Mouse (Mus musculus): Measurements from ENCODE around the gene Sebox. TPM values are rescaled to one million over a fixed set of nuclear protein-coding genes. Genes with fewer than 3 reads are reported as not detected.
A peak's percentile ranks its signal among the peaks of the same experiment; 100 is the strongest.

The Sebox gene
- total and polyA plus RNA-seq, 3 experiments = not detected

DNA sequence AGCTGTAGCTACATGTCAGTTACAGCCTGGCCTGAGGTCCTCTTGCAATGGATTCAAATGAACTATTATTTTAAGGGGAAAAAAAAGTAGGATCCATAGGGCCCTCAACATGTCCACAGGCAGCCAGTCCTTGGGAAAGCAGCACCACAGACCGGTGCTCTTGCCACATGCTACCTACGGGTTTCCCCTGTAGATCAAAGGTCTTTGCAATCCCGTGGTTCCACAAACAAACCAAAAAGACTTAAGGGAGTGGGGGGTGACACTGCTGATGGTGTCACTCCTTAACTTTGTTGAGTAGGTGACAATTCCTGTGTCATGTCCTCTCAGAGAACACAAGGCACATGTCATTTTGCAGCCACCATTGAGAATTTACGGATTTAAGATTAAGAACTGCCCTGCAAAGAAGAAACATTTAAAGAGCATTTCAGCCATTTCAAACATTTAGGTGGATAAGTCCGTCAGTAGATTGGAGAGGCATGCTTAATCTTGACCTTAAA, 46.3 kb downstream of the Sebox start:
- TF ChIP-seq POLR2AphosphoS5 (IDR thresholded peaks at IDR 0.05; ENCODE audit: insufficient replicate concordance, low read depth, low read length) = no peak
- TF ChIP-seq TAL1 (conservative IDR thresholded peaks at IDR 0.05; ENCODE audit: low read depth, low read length) = no peak
- TF ChIP-seq CTCF (IDR thresholded peaks at IDR 0.05; ENCODE audit: low read depth, low read length) = no peak
- TF ChIP-seq GATA2 (IDR thresholded peaks at IDR 0.05; ENCODE audit: borderline replicate concordance, low read depth, low read length) = no peak
- no peak for TF ChIP-seq GATA1 (IDR thresholded peaks at IDR 0.05; ENCODE audit: borderline replicate concordance, low read length)
- Histone ChIP-seq H3K4me3 (ENCODE audit: low read depth, low read length) (peak overlapping the region; percentile 81), H3K36me3 (replicated peaks) (peaks cover 35% of the 10 kb centered on the region), H3K27me3 (ENCODE audit: insufficient read depth, low read length) (no peaks in the 10 kb centered on the region), H3K9me3 (replicated peaks) (peaks cover 16% of the 10 kb centered on the region), H3K4me1 (ENCODE audit: insufficient read depth, low read depth, low read length) (peaks cover 50% of the 10 kb centered on the region)
- DNase-seq (ENCODE audit: low spot score) = no peak
- no peak for ATAC-seq (ENCODE audit: extremely low read depth, insufficient number of reproducible peaks, low FRiP score, poor library complexity, severe bottlenecking)

DNA sequence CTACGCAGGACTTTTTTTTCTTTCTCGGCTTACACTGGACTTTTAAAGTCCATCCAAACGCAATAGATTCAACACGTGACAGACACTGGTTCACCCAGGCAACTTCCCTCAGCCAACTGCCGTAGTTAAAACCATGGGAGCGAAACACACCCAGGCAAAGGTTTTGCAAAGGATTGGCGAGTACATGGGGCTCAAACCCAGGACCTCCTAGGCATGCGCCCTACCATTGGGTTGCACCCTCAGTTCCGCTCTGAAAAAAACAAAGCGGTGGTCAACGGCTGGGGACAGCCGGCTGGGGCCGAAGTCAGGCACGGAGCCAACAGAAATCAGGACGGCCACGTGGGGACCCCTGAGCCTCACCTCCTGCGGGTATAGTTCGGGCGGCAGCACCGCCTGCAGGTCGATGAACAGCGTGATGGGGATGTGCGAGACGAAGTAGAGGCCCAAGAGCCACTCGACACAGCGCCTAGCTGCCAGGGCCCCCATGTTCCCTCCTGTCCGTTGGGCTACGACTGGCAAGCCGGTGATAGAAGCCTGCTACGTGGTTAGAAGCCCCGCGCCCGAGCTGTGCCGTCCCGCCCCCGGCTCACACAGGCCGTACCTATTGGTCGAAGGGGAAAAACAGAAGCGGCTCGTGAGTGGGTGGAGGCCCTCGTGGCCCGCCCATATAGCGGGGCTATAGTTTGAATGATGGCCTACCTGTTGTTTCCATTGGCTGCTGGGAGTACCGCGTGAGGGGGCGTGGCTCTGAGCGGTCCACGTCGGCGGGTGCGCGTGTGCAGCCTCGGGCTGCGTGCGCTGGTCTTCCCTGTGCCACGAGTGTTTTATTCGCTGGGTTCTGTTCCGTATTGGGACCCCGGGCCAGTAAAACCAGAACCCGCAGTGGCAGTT, 47.2 kb downstream of the Sebox start, which contains the start of gene Tmem97:
Tmem97 (minus strand) TSS at position 610 of the 891 bp plus-strand sequence.
- Histone ChIP-seq H3K9me3 (replicated peaks) (peaks cover 16% of the 10 kb centered on the region), H3K27me3 (ENCODE audit: insufficient read depth, low read length) (no peaks in the 10 kb centered on the region), H3K4me3 (ENCODE audit: low read depth, low read length) (peak within 1 kb of the TSS; percentile 81), H3K36me3 (replicated peaks) (peaks cover 26% of the 10 kb centered on the region), H3K4me1 (ENCODE audit: insufficient read depth, low read depth, low read length) (peaks cover 42% of the 10 kb centered on the region)
- TF ChIP-seq CTCF (IDR thresholded peaks at IDR 0.05; ENCODE audit: low read depth, low read length) (no peak), POLR2AphosphoS5 (IDR thresholded peaks at IDR 0.05; ENCODE audit: insufficient replicate concordance, low read depth, low read length) (no peak), GATA2 (IDR thresholded peaks at IDR 0.05; ENCODE audit: borderline replicate concordance, low read depth, low read length) (no peak), TAL1 (conservative IDR thresholded peaks at IDR 0.05; ENCODE audit: low read depth, low read length) (no peak), GATA1 (IDR thresholded peaks at IDR 0.05; ENCODE audit: borderline replicate concordance, low read length) (no peak)
- ATAC-seq (ENCODE audit: extremely low read depth, insufficient number of reproducible peaks, low FRiP score, poor library complexity, severe bottlenecking) = peak; percentile 99
- DNase-seq (ENCODE audit: low spot score) = peak; percentile 96

DNA sequence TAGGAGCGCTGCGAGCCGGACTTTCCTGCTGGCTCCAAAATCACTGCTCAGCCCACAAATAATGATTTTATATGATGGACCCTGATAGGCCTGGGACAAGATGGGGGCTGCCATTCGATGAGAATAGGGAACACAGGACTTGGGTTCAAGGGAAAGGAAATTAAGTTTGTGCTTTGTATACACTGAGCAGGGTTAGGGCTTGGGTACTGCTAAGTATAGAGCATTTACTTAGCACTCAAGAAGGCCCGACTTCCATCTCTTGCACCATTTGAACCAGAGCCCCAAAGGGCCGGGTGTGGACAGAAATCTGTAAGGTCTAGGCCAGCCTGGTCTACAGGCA, 47.8 kb downstream of the Sebox start:
- TF ChIP-seq POLR2AphosphoS5 (IDR thresholded peaks at IDR 0.05; ENCODE audit: insufficient replicate concordance, low read depth, low read length) (no peak), GATA2 (IDR thresholded peaks at IDR 0.05; ENCODE audit: borderline replicate concordance, low read depth, low read length) (no peak), CTCF (IDR thresholded peaks at IDR 0.05; ENCODE audit: low read depth, low read length) (no peak), TAL1 (conservative IDR thresholded peaks at IDR 0.05; ENCODE audit: low read depth, low read length) (no peak), GATA1 (IDR thresholded peaks at IDR 0.05; ENCODE audit: borderline replicate concordance, low read length) (no peak)
- Histone ChIP-seq H3K9me3 (replicated peaks) (peaks cover 16% of the 10 kb centered on the region), H3K36me3 (replicated peaks) (peaks cover 21% of the 10 kb centered on the region), H3K4me1 (ENCODE audit: insufficient read depth, low read depth, low read length) (peaks cover 43% of the 10 kb centered on the region), H3K4me3 (ENCODE audit: low read depth, low read length) (peak overlapping the region; percentile 81), H3K27me3 (ENCODE audit: insufficient read depth, low read length) (no peaks in the 10 kb centered on the region)
- DNase-seq (ENCODE audit: low spot score) = no peak
- no peak for ATAC-seq (ENCODE audit: extremely low read depth, insufficient number of reproducible peaks, low FRiP score, poor library complexity, severe bottlenecking)

Other genes with a start within 250 kb of the Sebox start
- gene 2610507B11Rik, start 241.7 kb upstream of the Sebox start, total RNA-seq (2014; fragmentation: Nextera tagmentation) = 95.8 and 113 TPM in 2 replicates
- gene 2610507B11Rik, start 241.7 kb upstream of the Sebox start, total RNA-seq (2017) = 53.9 and 55.8 TPM in 2 replicates
- 63.8 and 70.6 TPM in 2 replicates for gene 2610507B11Rik, start 241.7 kb upstream of the Sebox start, polyA plus RNA-seq (2012)
- 2.5 and 3.7 TPM in 2 replicates for gene BC030499, start 212.6 kb upstream of the Sebox start, total RNA-seq (2014; fragmentation: Nextera tagmentation)
- gene BC030499, start 212.6 kb upstream of the Sebox start, total RNA-seq (2017) = 0.99 and 1.2 TPM in 2 replicates
- 0.04 TPM in 1 of 2 replicates, not detected in the other for gene BC030499, start 212.6 kb upstream of the Sebox start, polyA plus RNA-seq (2012)
- 70.7 and 71.3 TPM in 2 replicates for gene Spag5, start 201.9 kb upstream of the Sebox start, total RNA-seq (2014; fragmentation: Nextera tagmentation)
- 60.8 and 66.5 TPM in 2 replicates for gene Spag5, start 201.9 kb upstream of the Sebox start, total RNA-seq (2017)
- gene Spag5, start 201.9 kb upstream of the Sebox start, polyA plus RNA-seq (2012) = 55.3 and 77.5 TPM in 2 replicates
- gene Aldoc, start 180.5 kb upstream of the Sebox start, total RNA-seq (2014; fragmentation: Nextera tagmentation) = 0.83 and 4.3 TPM in 2 replicates
- gene Aldoc, start 180.5 kb upstream of the Sebox start, total RNA-seq (2017) = 10.2 and 12.9 TPM in 2 replicates
- 7.2 and 10.6 TPM in 2 replicates for gene Aldoc, start 180.5 kb upstream of the Sebox start, polyA plus RNA-seq (2012)
- gene Pigs, start 175.0 kb upstream of the Sebox start, total RNA-seq (2014; fragmentation: Nextera tagmentation) = 30.5 and 36.8 TPM in 2 replicates
- 13.9 and 14.1 TPM in 2 replicates for gene Pigs, start 175.0 kb upstream of the Sebox start, total RNA-seq (2017)
- gene Pigs, start 175.0 kb upstream of the Sebox start, polyA plus RNA-seq (2012) = 60.4 and 74.5 TPM in 2 replicates
- gene Unc119, start 160.0 kb upstream of the Sebox start, total RNA-seq (2014; fragmentation: Nextera tagmentation) = 4.3 and 6.7 TPM in 2 replicates
- 10.3 and 11.8 TPM in 2 replicates for gene Unc119, start 160.0 kb upstream of the Sebox start, total RNA-seq (2017)
- 8.2 and 8.8 TPM in 2 replicates for gene Unc119, start 160.0 kb upstream of the Sebox start, polyA plus RNA-seq (2012)
- gene Foxn1, start 116.9 kb upstream of the Sebox start, total RNA-seq (2014; fragmentation: Nextera tagmentation) = not detected in 2 replicates
- 0.05 TPM in 1 of 2 replicates, not detected in the other for gene Foxn1, start 116.9 kb upstream of the Sebox start, total RNA-seq (2017)
- gene Foxn1, start 116.9 kb upstream of the Sebox start, polyA plus RNA-seq (2012) = not detected in 2 replicates
- gene Slc13a2, start 81.2 kb upstream of the Sebox start, total RNA-seq (2014; fragmentation: Nextera tagmentation) = not detected in 2 replicates
- gene Slc13a2, start 81.2 kb upstream of the Sebox start, total RNA-seq (2017) = not detected in 2 replicates
- gene Slc13a2, start 81.2 kb upstream of the Sebox start, polyA plus RNA-seq (2012) = not detected in 2 replicates
- not detected in 2 replicates for gene Slc46a1, start 37.8 kb upstream of the Sebox start, total RNA-seq (2014; fragmentation: Nextera tagmentation)
- 0.11 and 0.12 TPM in 2 replicates for gene Slc46a1, start 37.8 kb upstream of the Sebox start, total RNA-seq (2017)
- gene Slc46a1, start 37.8 kb upstream of the Sebox start, polyA plus RNA-seq (2012) = not detected in 2 replicates
- gene Sarm1, start 5.7 kb upstream of the Sebox start, total RNA-seq (2014; fragmentation: Nextera tagmentation) = not detected in 2 replicates
- 0.06 and 0.22 TPM in 2 replicates for gene Sarm1, start 5.7 kb upstream of the Sebox start, total RNA-seq (2017)
- not detected in 2 replicates for gene Sarm1, start 5.7 kb upstream of the Sebox start, polyA plus RNA-seq (2012)
- not detected in 2 replicates for gene Vtn, start 4.4 kb upstream of the Sebox start, total RNA-seq (2014; fragmentation: Nextera tagmentation)
- gene Vtn, start 4.4 kb upstream of the Sebox start, total RNA-seq (2017) = not detected in 2 replicates
- not detected in 2 replicates for gene Vtn, start 4.4 kb upstream of the Sebox start, polyA plus RNA-seq (2012)
- 19.7 and 25.8 TPM in 2 replicates for gene Tmem199, start 8.7 kb downstream of the Sebox start, total RNA-seq (2014; fragmentation: Nextera tagmentation)
- gene Tmem199, start 8.7 kb downstream of the Sebox start, total RNA-seq (2017) = 51.6 and 60.5 TPM in 2 replicates
- 15.8 and 17.4 TPM in 2 replicates for gene Tmem199, start 8.7 kb downstream of the Sebox start, polyA plus RNA-seq (2012)
- gene Poldip2, start 8.7 kb downstream of the Sebox start, total RNA-seq (2014; fragmentation: Nextera tagmentation) = 72.5 and 92.3 TPM in 2 replicates
- 62.0 and 72.9 TPM in 2 replicates for gene Poldip2, start 8.7 kb downstream of the Sebox start, total RNA-seq (2017)
- gene Poldip2, start 8.7 kb downstream of the Sebox start, polyA plus RNA-seq (2012) = 66.1 and 73.0 TPM in 2 replicates
- 11.7 and 12.9 TPM in 2 replicates for gene Tnfaip1, start 32.9 kb downstream of the Sebox start, total RNA-seq (2014; fragmentation: Nextera tagmentation)
- 3.7 and 3.8 TPM in 2 replicates for gene Tnfaip1, start 32.9 kb downstream of the Sebox start, total RNA-seq (2017)
- 5.1 and 6.0 TPM in 2 replicates for gene Tnfaip1, start 32.9 kb downstream of the Sebox start, polyA plus RNA-seq (2012)
- 139 and 142 TPM in 2 replicates for gene Ift20, start 32.9 kb downstream of the Sebox start, total RNA-seq (2014; fragmentation: Nextera tagmentation)
- 112 and 118 TPM in 2 replicates for gene Ift20, start 32.9 kb downstream of the Sebox start, total RNA-seq (2017)
- gene Ift20, start 32.9 kb downstream of the Sebox start, polyA plus RNA-seq (2012) = 35.4 and 46.3 TPM in 2 replicates
- 54.8 and 65.1 TPM in 2 replicates for gene Tmem97, start 47.3 kb downstream of the Sebox start, total RNA-seq (2014; fragmentation: Nextera tagmentation)
- gene Tmem97, start 47.3 kb downstream of the Sebox start, total RNA-seq (2017) = 67.8 and 70.1 TPM in 2 replicates
- gene Tmem97, start 47.3 kb downstream of the Sebox start, polyA plus RNA-seq (2012) = 30.4 and 30.8 TPM in 2 replicates
- 28.4 and 29.4 TPM in 2 replicates for gene Nlk, start 193.9 kb downstream of the Sebox start, total RNA-seq (2014; fragmentation: Nextera tagmentation)
- 29.6 and 32.9 TPM in 2 replicates for gene Nlk, start 193.9 kb downstream of the Sebox start, total RNA-seq (2017)
- gene Nlk, start 193.9 kb downstream of the Sebox start, polyA plus RNA-seq (2012) = 7.2 and 8.2 TPM in 2 replicates
- gene Ccnq, start 248.3 kb downstream of the Sebox start, total RNA-seq (2014; fragmentation: Nextera tagmentation) = 26.0 and 29.9 TPM in 2 replicates
- 36.1 and 41.1 TPM in 2 replicates for gene Ccnq, start 248.3 kb downstream of the Sebox start, total RNA-seq (2017)
- gene Ccnq, start 248.3 kb downstream of the Sebox start, polyA plus RNA-seq (2012) = 50.8 and 51.4 TPM in 2 replicates